Mouse (Mus musculus) kidney, embryonic 14.5 days (tissue): ENCODE data around the gene Ifna6. TPM values are rescaled to one million over a fixed set of nuclear protein-coding genes. Genes with fewer than 3 reads are reported as not detected.
"Not testable (repeated sequence)": the region's sequence is repeated elsewhere in the genome, so short reads cannot be mapped to it uniquely, and the experiment has no call there.

Source experiments
- ATAC-seq: fragments of 200-750 bp; cut with Nextera tagmentation; 2 replicates; pipeline ENCODE4 v1.8.0; 2017; ENCODE audit warnings: moderate number of reproducible peaks, mild to moderate bottlenecking, moderate TSS enrichment, moderate library complexity; ENCODE audit not compliant: low FRiP score, low TSS enrichment
- H3K27ac ChIP-seq: fragments of 300-500 bp; sonication (generic); 2 replicates; pipeline ENCODE4 v1.5.1; 2014; ENCODE audit warnings: low read depth, mild to moderate bottlenecking, low read length, moderate library complexity, mixed read lengths
- H3K27me3 ChIP-seq: fragments of 300-500 bp; sonication (generic); 2 replicates; pipeline ENCODE4 v1.6.1; 2014; ENCODE audit warnings: mild to moderate bottlenecking, low read length; ENCODE audit not compliant: control insufficient read depth, insufficient read depth
- H3K36me3 ChIP-seq: fragments of 300-500 bp; sonication (generic); 2 replicates; pipeline ENCODE4 v1.6.1; 2014; ENCODE audit warnings: low read length, mixed read lengths; ENCODE audit not compliant: control insufficient read depth, insufficient read depth
- H3K4me1 ChIP-seq: fragments of 300-500 bp; sonication (generic); 2 replicates; pipeline ENCODE4 v1.6.1; 2014; ENCODE audit warnings: low read length, mixed read lengths; ENCODE audit not compliant: control insufficient read depth, insufficient read depth
- H3K4me2 ChIP-seq: fragments of 300-500 bp; sonication (generic); replicated peaks from 2 replicates; pipeline ENCODE4 v1.6.1; 2014; ENCODE audit warnings: low read depth, mild to moderate bottlenecking, low read length
- H3K4me3 ChIP-seq: fragments of 300-500 bp; sonication (generic); 2 replicates; pipeline ENCODE4 v1.5.1; 2014; ENCODE audit warnings: mild to moderate bottlenecking, low read length
- H3K9ac ChIP-seq: fragments of 300-500 bp; sonication (generic); 2 replicates; pipeline ENCODE4 v1.6.1; 2014; ENCODE audit warnings: low read depth, mild to moderate bottlenecking, low read length, moderate library complexity
- H3K9me3 ChIP-seq: fragments of 300-500 bp; sonication (generic); 2 replicates; pipeline ENCODE4 v1.6.1; 2016; ENCODE audit warnings: low read length; ENCODE audit not compliant: control insufficient read depth
- WGBS: fragments of 180-500 bp; shearing (Covaris S2); extraction: QIAGEN DNeasy Blood & Tissue Kit; methylation state at CpG from one replicate; pipeline ENCODE4 v1.1.7; 2014; 5-methylcytosine and 5-hydroxymethylcytosine counted together
- polyA plus RNA-seq: library from polyadenylated mRNA; unstranded; fragments of >200 nt; fragmentation: Nextera tagmentation; extraction: Ambion mirVana; gene quantifications from 2 replicates; pipeline ENCODE4 v1.2.1, GENCODE M21; 2014

Ifna6 gene
- polyA plus RNA-seq, result not detected in 2 replicates

DNA sequence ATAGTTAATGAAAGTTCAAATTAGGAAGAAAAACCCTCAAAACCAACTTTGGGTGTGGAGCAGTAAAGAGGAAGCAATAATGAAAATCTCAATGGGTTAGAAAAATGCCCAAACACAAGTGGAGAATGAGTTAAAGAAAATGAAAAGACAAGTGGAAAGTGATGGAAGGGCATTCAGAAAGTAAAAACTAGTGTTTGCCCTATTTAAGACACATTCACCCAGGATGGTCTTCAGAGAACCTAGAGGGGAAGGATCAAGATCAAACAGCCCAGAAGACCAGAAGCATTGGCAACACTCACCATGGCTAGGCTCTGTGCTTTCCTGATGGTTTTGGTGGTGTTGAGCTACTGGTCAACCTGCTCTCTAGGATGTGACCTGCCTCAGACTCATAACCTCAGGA lies at the start of gene Ifna6:
Ifna6 (plus strand) TSS at position 301 of the 400 bp plus-strand sequence.
- not testable (repeated sequence) for H3K4me1 ChIP-seq, H3K4me2 ChIP-seq, ATAC-seq, H3K9me3 ChIP-seq, H3K27me3 ChIP-seq, H3K4me3 ChIP-seq, H3K27ac ChIP-seq, H3K36me3 ChIP-seq, H3K9ac ChIP-seq

DNA sequence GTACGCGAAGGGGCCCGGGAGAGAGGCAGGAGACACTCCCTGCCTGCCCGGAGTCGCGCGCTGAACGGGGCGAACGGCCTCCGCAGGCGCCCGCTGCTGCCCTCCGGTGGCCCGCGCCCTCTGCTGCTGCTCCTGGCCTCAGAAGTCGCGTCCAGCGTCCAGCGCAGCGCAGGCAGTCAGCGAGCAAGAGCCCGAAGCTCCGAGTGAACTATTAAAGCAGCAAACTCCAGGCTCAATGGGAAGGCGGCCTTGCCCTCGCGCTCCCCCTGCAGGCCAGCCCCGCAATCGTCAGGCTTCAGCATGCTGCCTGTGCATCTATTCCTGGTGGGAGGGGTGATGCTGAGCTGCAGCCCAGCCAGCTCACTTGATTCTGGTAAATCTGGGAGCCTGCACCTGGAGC lies 47.7 kb upstream of the Ifna6 start, which contains the start of gene Gm13272:
Gm13272 (plus strand) TSS at position 301 of the 400 bp plus-strand sequence.
- H3K36me3 ChIP-seq, H3K27ac ChIP-seq, H3K27me3 ChIP-seq, H3K4me3 ChIP-seq, H3K4me1 ChIP-seq, H3K9me3 ChIP-seq, ATAC-seq, H3K4me2 ChIP-seq, H3K9ac ChIP-seq: not testable (repeated sequence)
- WGBS, result no CpG with 5 or more reads among the region's 29 CpGs

DNA sequence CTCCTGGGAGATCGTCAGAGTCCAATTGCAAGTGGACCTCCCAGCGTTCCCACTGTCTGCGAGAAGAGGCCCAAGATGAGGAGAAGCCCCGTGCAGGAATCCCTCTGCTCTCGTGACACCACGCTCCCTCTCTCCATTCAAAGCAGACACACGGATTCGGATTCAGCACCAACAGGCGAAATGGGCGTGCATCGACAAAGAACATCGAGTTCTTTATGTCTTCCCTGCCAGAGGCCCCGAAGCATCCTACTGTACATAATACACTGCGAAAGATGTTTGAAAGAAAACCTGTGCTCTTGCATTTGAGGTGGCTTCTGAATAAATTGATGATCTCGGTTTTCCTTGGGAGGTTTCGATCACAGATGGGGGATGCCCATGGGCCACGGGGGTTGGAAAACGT lies 46.9 kb upstream of the Ifna6 start:
- not testable (repeated sequence) for H3K4me3 ChIP-seq, H3K9ac ChIP-seq, H3K27ac ChIP-seq, H3K4me1 ChIP-seq, H3K36me3 ChIP-seq, H3K27me3 ChIP-seq, H3K9me3 ChIP-seq, ATAC-seq, H3K4me2 ChIP-seq
- WGBS, result 44% methylated on average over 10 of the region's 18 CpGs

DNA sequence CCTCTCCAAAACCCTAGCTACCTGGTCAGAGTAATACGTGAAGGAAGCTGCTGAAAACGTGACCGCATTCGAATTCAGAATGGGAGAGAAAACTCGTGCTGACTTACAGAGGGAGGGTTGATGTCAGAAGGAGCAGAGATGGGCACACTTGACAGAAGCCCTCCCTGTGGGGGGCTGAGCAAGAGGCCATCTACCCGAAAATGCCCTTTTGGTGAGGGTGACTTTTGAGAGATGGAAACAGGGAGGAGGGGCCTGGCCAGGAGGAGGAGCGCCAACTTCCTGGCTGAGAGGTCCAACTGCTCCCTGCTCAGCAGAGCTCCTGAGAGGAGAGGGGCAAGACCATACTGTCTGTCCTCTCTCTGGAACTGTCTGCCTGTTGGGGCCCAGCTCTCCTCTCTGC lies 45.4 kb upstream of the Ifna6 start, which contains the start of gene Ifnz:
Ifnz (plus strand) TSS at position 301 of the 400 bp plus-strand sequence.
- not testable (repeated sequence) for H3K4me1 ChIP-seq, H3K4me3 ChIP-seq, H3K4me2 ChIP-seq, H3K27ac ChIP-seq, H3K9me3 ChIP-seq, H3K36me3 ChIP-seq, H3K9ac ChIP-seq, H3K27me3 ChIP-seq, ATAC-seq
- 4% methylated on average over 2 of the region's 7 CpGs for WGBS

DNA sequence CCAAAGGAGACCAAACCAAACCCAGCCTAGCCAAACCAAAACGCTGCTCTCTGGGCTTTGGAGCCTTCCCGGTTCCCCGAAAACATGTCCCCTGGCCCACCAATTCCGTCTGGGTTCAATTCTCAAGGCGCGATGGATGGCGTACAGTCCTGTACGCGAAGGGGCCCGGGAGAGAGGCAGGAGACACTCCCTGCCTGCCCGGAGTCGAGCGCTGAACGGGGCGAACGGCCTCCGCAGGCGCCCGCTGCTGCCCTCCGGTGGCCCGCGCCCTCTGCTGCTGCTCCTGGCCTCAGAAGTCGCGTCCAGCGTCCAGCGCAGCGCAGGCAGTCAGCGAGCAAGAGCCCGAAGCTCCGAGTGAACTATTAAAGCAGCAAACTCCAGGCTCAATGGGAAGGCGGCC lies 44.9 kb upstream of the Ifna6 start:
- H3K4me2 ChIP-seq, H3K9me3 ChIP-seq, ATAC-seq, H3K36me3 ChIP-seq, H3K9ac ChIP-seq, H3K27ac ChIP-seq, H3K4me1 ChIP-seq, H3K4me3 ChIP-seq, H3K27me3 ChIP-seq: not testable (repeated sequence)
- WGBS, result 0% methylated on average over 4 of the region's 31 CpGs

DNA sequence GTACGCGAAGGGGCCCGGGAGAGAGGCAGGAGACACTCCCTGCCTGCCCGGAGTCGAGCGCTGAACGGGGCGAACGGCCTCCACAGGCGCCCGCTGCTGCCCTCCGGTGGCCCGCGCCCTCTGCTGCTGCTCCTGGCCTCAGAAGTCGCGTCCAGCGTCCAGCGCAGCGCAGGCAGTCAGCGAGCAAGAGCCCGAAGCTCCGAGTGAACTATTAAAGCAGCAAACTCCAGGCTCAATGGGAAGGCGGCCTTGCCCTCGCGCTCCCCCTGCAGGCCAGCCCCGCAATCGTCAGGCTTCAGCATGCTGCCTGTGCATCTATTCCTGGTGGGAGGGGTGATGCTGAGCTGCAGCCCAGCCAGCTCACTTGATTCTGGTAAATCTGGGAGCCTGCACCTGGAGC lies 41.8 kb upstream of the Ifna6 start, which contains the start of gene Gm13276:
Gm13276 (plus strand) TSS at position 301 of the 400 bp plus-strand sequence.
- H3K4me3 ChIP-seq, ATAC-seq, H3K9ac ChIP-seq, H3K9me3 ChIP-seq, H3K27me3 ChIP-seq, H3K36me3 ChIP-seq, H3K27ac ChIP-seq, H3K4me2 ChIP-seq, H3K4me1 ChIP-seq: not testable (repeated sequence)
- WGBS, result no CpG with 5 or more reads among the region's 27 CpGs

DNA sequence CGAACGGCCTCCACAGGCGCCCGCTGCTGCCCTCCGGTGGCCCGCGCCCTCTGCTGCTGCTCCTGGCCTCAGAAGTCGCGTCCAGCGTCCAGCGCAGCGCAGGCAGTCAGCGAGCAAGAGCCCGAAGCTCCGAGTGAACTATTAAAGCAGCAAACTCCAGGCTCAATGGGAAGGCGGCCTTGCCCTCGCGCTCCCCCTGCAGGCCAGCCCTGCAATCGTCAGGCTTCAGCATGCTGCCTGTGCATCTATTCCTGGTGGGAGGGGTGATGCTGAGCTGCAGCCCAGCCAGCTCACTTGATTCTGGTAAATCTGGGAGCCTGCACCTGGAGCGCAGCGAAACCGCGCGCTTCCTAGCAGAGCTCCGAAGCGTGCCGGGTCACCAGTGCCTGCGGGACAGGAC lies 38.8 kb upstream of the Ifna6 start, which contains the start of gene Gm13277:
Gm13277 (plus strand) TSS at position 231 of the 400 bp plus-strand sequence.
- H3K9ac ChIP-seq, H3K36me3 ChIP-seq, H3K27me3 ChIP-seq, H3K4me2 ChIP-seq, H3K4me1 ChIP-seq, ATAC-seq, H3K4me3 ChIP-seq, H3K27ac ChIP-seq, H3K9me3 ChIP-seq: not testable (repeated sequence)
- 0% methylated on average over 1 of the region's 28 CpGs for WGBS

DNA sequence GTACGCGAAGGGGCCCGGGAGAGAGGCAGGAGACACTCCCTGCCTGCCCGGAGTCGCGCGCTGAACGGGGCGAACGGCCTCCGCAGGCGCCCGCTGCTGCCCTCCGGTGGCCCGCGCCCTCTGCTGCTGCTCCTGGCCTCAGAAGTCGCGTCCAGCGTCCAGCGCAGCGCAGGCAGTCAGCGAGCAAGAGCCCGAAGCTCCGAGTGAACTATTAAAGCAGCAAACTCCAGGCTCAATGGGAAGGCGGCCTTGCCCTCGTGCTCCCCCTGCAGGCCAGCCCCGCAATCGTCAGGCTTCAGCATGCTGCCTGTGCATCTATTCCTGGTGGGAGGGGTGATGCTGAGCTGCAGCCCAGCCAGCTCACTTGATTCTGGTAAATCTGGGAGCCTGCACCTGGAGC lies 36.0 kb upstream of the Ifna6 start, which contains the start of gene Gm13278:
Gm13278 (plus strand) TSS at position 301 of the 400 bp plus-strand sequence.
- H3K27me3 ChIP-seq, H3K36me3 ChIP-seq, H3K9ac ChIP-seq, H3K4me2 ChIP-seq, H3K4me3 ChIP-seq, H3K9me3 ChIP-seq, H3K4me1 ChIP-seq, H3K27ac ChIP-seq, ATAC-seq: not testable (repeated sequence)
- no CpG with 5 or more reads among the region's 28 CpGs for WGBS

DNA sequence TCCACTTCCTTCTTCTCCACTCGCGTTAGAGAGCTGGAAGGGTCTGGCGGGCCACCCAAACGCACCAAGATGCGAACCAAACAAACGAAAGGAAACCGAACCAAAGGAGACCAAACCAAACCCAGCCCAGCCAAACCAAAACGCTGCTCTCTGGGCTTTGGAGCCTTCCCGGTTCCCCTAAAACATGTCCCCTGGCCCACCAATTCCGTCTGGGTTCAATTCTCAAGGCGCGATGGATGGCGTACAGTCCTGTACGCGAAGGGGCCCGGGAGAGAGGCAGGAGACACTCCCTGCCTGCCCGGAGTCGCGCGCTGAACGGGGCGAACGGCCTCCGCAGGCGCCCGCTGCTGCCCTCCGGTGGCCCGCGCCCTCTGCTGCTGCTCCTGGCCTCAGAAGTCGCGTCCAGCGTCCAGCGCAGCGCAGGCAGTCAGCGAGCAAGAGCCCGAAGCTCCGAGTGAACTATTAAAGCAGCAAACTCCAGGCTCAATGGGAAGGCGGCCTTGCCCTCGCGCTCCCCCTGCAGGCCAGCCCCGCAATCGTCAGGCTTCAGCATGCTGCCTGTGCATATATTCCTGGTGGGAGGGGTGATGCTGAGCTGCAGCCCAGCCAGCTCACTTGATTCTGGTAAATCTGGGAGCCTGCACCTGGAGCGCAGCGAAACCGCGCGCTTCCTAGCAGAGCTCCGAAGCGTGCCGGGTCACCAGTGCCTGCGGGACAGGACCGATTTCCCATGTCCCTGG lies 33.1 kb upstream of the Ifna6 start, which contains the start of gene Gm13275:
Gm13275 (plus strand) TSS at position 552 of the 740 bp plus-strand sequence.
- H3K9me3 ChIP-seq, H3K36me3 ChIP-seq, H3K4me2 ChIP-seq, H3K27me3 ChIP-seq, H3K9ac ChIP-seq, H3K4me3 ChIP-seq, H3K4me1 ChIP-seq, ATAC-seq, H3K27ac ChIP-seq: not testable (repeated sequence)
- 0% methylated on average over 7 of the region's 52 CpGs for WGBS
